Mouse (Mus musculus): ENCODE data around the gene Rimbp3.

- no peak for TF ChIP-seq CTCF (IDR thresholded peaks at IDR 0.05; ENCODE audit: low read depth, low read length)
- TF ChIP-seq POLR2A (IDR thresholded peaks at IDR 0.05; ENCODE audit: borderline replicate concordance, low read depth, low read length) = no peak
Observed at GRCm38 (mm10) chr16:17258917-17259316, 50.5 kb downstream of the Rimbp3 start.

All from bone marrow macrophage, adult 2 months (primary cell).